Mouse (Mus musculus) frontal cortex, postnatal 36 days (tissue): ENCODE results near the gene Casp9.

ENCODE experiments used
- DNase-seq, 2 experiments: peaks; one replicate each; pipeline ENCODE4 v3.0.0; 2022; ENCODE audit warnings: low spot score in 2 of 2

Casp9 gene

DNA sequence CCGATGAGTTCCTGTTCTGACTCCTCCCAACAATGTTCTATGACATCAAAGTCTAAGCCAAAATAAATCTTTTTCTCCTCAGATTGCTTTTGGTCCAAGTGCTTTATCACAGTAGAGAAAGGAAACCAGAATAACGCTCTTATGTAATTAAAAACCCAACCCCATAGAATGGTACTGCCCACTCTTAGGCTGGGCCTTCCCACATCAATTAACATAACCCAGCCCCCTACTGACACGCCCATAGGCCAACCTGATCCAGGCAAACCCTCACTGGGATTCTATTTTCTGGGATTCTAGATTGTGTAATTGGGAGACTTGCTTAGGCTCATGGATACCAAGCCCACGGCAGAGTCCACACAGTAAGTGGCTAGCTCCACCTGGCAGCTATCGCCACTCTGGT lies 71.6 kb downstream of the Casp9 start:
- no peak for DNase-seq
